Mouse (Mus musculus) gastrocnemius, adult 18-20 months (tissue): Measurements from ENCODE around the gene Ate1. TPM values are rescaled to one million over a fixed set of nuclear protein-coding genes. Genes with fewer than 3 reads are reported as not detected.
"Not testable (repeated sequence)": the region's sequence is repeated elsewhere in the genome, so short reads cannot be mapped to it uniquely, and the experiment has no call there.

Experiments
- DNase-seq: peaks from one replicate; pipeline ENCODE4 v3.0.0; 2021; ENCODE audit warnings: low spot score
- total RNA-seq, 2 experiments: library from RNA; stranded (reverse); gene quantifications; 2 replicates each; pipeline ENCODE4 v1.2.3; 2021

Gene Ate1
- total RNA-seq, 2 experiments from 2014 or later, result 37.1 to 39.8 TPM

DNA sequence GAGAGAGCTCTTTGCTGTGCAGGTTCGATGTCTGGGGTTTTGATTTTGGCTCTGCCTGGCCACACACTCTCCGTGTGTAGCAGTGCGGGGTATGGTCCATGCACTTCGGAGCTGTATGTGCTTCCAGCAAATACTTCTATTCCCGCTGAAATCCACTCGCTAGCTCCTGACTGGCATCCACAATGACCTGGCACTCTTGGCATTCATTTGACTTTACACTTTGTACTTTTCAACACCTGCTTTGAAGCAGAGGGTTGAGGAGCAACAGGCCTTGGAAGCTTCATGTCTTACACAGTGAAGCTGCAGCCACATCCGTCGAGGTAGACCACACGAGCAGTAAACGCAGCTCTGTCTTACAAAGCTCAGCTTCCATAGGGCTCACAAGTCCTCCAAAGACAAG is 112.5 kb downstream of the Ate1 start:
- no peak for DNase-seq

DNA sequence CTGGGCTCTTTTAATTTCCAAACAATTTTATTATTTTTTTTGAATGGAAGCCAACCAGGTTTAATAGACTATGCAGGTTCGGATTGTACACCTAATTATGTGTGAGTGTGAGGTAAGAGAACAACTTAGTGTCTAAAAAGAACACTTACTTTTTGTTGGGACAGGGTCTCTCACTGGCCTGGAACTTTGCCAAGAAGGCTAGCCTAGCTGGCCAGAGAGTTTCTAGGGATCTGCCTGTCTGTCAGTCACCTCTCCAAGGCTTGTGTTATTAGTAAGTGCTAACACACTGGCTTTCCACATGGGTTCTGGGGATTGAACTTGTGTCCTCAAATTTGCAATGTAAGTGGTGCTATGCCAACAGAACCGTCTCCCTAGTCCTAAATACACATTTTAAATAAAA is 116.8 kb downstream of the Ate1 start:
- no peak for DNase-seq

DNA sequence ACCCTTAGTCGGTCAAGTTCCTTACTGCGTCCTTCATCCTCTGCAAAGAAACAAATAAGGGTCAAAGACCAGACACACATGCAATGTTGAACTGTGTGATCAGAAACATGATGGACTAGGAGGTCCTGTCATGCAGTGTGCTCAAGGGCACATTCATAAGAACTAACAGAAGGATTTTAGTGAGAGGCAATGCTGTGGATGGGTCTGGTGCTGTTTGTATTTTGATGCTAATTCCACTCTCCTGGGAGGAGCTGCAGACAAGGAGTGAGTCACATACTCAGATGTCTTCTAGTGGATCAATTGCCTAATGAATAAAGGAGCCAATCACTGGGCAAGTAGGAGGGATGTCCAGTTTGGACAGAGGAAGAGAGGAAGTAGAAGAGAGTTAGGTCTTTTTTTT is 125.5 kb downstream of the Ate1 start:
- no peak for DNase-seq

DNA sequence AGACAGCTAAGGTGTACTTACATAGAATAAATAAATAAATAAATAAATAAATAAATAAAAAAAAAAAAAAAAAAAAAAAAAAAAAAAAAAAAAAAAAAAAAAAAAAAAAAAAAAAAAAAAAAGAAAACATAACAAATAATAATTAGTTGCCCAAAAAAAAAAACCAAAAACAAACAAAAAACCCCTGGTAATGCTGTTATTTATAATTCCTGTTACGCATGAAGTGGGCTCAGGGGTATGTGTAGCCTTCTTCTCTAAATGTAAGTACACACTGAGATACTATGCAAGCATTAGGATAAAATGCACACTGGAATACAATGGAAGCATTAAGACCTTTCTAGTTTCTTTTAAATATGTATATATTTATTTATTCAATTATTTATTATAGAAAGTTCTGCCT is 130.1 kb downstream of the Ate1 start:
- not testable (repeated sequence) for DNase-seq

DNA sequence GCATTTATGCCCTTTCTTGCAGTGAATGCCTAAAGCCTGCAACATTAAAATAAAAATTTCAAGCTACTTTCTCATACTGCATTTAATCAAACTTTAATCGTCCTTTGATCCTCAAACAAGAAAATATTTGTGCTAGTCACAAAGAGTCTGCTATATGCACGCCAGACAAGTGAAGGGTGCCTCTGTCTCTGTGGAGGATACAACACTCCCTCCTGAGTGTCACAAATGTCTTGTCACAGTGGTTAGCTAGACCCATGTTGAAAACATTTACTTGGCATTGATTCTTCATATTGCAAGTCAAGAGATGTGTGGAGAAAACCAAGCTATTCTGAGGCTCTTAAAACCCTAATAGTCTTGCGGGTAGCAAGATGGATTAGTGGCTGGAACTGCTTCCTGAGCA is 133.9 kb downstream of the Ate1 start:
- DNase-seq, result no peak

DNA sequence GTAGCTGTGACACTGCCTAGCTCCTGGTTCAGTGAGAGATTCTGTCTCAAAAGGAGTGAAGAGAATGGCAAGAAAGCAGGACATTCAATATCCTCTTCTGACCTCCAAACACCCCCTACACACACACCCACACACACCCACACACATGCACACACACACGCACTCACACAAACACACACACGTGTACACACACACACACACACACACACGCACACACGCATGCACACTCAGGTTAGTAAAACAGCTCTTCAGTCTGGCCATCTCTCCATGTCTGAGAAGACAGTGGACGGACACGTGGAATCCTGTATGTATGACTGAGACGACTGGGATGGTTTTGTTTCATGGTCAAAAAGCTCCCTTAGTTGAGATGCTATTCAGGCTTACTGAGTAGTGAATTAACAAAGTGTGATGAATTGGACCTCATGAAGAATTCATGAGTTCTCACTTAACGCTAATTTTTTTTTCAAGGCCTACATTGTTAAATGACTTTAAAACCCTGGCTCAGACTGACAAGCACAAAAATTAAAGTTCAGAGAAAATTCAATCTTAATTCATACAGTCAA is 134.4 kb downstream of the Ate1 start:
- no peak for DNase-seq

DNA sequence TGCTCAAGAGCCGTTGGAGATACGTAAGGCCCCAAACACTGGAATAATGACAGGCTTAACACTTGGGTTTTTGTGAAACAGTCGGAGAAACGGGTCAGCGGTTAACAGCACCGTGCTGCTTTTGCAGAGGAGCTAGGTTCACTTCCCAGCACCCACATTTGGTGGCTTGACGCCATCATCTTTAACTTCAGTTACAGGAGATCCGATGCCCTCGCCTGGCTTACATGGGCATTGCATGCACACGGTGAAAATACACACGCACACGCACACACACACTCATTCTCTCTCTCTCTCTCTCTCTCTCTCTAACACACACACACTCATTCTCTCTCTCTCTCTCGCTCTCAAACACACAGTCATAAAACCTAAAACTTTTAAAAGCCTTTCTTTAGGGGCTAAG is 138.0 kb downstream of the Ate1 start:
- no peak for DNase-seq

DNA sequence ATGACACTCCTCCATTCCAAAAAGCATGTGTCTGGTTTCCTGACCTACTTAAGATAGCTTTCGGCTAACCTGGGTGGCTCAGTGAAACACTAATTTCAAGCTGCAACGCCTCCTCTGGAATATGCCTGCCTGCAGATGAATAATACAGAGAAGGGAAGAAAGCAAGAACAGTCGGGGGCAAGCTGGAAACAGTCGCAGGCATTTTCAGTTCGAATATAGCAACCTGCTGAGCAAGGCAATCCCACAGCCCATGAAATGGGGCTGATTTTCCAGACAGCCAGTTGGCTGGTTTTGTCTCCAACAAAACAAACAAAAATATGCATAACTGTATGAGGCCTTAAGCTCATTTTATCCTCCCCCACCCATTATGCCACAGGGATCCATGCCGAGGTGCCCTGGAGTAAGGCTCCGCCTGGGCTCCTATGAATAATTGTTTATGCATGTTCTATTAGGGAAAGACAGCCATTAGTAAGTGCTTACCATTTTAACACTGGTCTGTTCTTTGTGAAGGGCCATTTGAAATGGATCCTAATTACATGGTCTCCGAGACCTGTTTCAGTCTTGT is 138.7 kb downstream of the Ate1 start:
- DNase-seq, result no peak

DNA sequence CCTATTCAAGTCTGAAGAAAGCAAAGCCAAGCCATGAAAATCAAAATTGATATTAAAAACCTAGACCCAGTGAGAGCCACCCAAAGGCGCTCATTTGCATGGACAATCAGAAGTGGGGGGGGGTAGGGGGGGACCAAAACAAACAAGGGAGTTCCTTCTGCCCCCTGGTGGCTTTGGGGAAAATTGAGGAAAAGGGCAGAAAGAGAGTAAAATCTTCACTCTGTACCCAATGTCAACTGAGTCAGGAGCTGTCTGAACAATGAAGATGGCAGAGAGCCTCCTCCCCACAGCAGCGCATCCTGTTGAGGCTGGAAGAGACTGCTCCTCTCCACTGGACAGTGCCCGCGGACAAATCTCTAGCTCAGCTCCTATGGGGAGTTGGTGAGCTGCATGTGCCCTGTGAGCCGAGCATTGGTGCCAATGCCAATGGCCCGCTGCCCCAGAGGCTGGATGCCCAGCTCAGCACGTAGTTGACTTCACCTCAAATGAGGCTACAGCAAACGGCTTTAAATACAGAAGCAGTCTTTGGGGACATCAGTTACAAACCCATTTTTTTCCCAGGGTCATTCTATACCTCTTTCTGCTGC is 139.3 kb downstream of the Ate1 start:
- DNase-seq, result peak; percentile 36

DNA sequence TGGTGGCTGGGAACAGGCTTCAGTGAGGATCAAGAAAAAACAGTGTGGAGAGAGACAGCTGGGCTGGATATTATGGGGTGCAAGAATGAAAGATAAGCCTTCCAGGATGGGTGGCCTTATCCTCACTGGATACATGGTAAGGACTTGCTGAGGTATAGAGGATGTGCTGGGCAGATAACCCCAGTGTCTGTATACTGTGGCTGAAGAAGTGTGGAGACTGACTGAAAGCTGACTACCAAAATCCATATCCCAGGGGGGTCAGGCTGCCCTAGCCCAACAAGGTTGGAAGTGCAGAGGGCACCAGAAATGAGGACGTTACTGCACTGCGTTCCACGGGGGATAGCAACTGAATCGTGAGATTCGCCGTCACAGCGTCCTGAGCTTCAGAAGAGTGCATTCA is 139.8 kb downstream of the Ate1 start:
- DNase-seq, result no peak

DNA sequence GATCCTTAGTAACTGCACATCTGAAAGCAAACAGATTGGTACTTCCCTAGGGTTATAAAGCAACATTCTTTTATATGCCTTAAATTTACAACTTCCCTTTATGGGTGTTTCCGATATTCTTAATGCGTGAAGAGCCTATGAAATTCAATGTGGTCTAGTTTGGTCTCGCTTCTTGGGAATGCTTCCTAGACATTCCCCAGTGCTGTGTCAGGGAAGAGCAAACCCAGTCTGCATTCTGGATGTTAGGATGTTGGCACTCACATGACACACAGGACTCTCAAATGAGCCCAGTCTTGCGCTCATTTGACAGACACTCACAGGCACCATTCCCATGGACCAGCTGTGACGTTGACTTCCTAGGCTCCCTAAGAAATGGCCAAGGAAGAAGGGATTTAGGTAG is 140.3 kb downstream of the Ate1 start:
- no peak for DNase-seq

DNA sequence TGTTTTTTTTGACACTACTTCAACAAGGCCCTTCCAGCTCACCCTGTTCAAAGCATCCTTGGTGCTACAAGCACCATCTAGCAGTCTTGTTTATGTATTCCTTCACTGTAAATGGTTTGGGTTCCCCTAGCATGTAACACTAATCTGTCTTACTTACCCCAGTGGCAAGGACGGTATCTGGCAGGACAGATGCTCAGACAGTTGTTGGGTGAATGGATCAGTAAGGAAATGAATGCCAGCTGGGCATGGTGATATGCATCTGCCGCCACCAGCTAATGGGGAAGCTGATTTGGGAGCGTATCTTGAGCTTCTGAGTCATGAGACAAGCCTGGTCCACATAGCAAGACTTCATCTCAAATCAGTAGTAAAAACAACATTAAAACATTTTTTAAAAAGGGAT is 141.9 kb downstream of the Ate1 start:
- no peak for DNase-seq

DNA sequence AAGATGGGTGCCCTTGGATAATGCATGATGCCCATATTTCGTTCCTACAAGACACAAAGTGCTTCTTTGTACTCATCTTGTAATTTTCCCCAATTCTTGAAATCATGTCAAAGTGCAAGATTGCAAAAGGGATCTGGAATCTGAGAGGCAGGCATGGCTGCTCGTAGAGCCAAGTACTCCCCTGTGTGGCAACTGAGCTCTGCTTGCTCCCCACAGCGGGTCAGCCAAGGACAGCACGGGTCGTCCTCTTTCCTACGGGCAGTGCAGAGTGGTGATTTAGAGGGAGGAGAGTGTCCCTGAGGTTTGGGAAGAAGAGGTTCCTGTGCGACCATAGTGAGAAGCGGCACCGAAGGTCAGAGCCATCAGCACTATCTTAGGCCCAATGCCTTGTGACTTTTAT is 145.9 kb downstream of the Ate1 start:
- DNase-seq, result no peak

DNA sequence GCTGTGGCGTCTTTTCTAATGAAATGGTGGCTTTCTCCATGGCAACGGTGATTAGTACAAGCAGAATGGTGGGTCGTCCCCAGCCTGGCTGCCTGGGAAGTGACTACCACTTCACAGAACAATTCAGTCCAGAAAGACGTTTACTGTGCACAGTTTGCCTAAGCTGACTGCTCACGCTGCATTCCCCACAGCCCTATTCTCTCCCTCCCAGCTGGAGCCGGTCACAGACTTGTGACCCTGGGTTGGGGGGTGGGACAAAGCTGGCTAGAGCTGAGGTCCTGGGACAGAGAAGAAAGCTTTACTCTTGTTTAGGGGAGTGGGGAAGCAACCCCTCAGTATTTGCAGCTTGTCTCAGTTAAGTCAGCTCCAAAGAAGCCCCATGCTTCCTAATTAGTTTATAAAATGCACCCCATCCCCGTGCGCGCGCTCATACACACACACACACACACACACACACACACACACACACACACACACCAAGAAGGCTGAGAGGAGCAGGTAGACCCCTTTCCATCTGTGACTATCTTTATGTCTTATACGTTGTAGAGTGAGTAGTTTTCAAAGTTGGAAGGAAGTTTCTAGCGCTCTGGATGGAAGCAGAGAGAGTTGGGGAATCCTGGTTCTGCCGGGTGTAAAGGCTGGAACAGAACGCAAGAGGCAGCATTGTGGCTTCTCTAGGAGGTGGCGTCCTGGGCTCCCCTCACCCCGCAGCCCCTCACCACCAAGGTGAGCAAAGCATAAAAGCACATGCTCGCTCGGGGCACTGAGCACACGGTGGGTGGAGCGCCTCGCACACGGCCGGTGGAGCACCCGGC is 151.1 kb downstream of the Ate1 start:
- DNase-seq, result no peak

DNA sequence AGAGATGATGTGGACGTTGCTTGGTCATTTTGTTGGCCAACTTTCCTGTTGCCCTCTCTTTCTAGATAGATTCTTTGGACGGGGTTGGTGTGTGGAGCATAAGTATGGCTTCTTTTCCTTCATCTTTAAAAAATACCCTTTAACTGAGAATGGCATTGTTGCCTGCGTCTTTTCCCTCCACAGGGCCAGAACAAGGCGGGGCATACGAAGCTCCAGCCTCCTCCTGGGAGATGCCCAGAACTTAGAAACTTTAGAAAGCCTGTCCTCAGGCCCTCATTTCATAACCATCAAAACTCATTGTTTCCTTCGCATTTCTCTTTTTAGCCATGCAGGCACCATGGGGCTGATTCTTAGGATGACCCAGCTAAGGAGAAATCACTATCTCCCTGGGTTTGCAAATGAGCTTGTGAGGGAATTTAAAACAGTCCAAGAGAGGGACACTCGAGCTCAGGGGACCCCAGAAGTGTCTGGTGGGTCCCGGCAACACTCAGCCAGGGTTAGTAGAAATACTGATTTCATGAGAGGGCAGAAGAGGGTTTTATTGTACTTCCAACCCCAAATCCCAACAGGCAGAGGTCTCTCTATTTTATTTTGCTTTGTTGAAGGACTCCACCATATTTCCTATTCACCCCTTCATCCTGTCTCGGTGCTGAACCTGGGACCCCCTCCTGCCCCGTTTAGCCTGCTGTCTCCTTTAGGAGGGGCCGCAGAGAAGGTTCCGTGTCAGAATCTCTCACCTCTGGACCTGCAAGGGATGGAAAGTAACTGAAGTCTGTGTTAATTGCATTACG is 151.9 kb downstream of the Ate1 start:
- no peak for DNase-seq

DNA sequence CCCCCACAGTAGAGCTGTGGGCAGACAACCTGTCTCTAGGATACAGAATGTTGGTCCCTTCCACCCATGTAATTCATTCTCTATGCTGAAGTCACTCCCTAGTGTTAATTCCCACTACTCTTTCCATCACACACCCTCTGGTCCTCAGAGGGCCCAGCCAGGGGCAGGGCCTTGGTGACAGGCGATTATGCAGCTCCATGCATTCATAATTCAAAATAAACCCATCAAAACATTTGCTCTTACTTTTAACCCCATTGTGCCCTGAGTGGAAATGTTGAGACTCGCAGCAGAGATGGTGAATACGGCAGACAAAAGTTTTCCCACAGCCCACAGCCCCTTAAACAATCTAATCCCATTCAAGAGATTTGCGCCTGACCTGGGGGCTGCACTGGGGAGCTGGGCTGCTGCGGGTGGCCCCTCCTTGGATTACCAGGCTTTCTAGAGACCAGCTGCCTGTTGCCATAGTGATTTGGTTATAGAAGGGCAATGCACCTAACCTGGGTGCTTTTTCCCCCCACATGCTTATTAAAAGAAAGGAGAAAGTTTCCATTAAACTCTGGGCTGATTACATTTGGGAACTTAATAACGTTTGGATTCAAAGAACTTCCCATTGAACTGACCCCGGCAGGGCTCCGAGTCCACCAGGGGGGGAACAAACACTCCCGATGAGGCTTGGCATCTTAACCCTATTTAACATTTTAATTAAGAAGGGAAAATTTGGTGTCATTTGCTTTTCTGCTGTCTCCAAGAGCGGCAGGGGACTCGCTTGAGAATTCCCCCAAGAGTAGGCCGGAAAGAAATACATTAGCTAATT is 152.7 kb downstream of the Ate1 start:
- DNase-seq, result no peak

DNA sequence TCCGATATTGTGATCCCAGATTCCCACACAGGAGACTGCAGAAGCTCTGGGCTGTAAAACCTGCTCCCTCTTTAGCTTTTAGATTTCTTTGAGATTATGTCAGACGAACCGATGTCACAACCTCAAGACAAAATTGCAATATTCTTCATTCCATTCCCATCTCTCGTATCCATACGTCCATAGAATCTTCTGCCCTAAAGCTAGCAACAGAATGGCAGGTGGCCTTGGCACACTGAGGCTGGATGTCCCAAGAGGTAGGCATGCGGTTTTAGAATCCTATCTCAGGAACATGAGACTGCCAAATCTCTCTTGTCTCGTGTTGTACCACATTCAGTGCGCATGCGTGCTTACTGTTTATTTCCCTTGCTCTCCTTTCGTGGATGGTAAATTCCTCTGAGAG is 154.5 kb downstream of the Ate1 start:
- no peak for DNase-seq
